Mouse (Mus musculus): Measurements from ENCODE around the gene Phrf1.

DNA sequence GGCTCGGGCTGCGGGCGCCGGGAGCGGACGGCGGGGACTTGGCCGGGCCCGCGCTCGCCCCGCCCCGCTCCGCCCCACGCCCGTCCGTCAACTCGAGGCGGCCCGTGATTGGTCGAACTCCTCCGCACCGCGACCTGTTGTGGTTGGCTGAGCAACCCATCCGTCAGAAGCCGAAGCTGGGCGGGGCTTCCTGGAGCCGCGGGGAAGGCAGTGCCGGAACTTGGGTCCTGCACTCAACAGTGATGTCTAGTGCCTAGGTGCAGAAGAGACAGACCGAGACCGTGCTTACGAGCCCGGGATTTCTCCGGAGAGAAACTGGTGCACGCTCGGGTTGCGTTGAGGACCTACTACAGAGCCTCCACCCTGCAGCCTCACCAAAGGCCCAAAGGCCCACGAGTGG lies 34.6 kb upstream of the Phrf1 start, which contains the start of the genes Hras and Lrrc56:
- TF ChIP-seq CTCF (IDR thresholded peaks at IDR 0.05; ENCODE audit: low read depth, low read length) (no peak), POLR2A (IDR thresholded peaks at IDR 0.05; ENCODE audit: insufficient read depth, low read length) (peak; percentile 82)
